7 mouse cellular contexts compared by ENCODE assay signal in the genomic region with DNA sequence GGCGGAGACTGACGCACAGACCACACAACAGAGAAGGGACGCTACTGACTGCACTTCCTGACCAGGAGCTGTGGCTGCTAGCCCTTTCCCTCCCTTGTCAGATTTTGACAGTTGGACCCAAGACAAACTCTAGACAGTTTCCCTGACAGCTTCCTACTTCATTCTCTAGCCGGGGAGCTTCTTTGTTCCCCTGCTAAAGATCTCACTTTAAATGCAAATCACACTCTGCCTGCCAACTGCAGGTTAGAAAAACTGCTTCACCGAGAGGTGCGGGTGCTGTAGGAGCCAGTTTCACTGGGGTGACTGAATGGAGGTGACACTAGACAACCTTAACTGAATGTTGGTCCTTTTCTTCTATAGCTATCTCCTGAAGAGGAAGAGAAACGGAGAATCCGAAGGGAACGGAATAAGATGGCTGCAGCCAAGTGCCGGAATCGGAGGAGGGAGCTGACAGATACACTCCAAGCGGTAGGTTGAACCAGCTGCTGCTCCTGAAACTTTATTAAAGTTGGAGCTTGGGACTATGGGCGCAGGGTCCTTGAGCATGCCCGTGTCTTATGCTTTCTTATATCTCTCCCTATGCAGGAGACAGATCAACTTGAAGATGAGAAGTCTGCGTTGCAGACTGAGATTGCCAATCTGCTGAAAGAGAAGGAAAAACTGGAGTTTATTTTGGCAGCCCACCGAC. TPM values are rescaled to one million over a fixed set of nuclear protein-coding genes. Genes with fewer than 3 reads are reported as not detected.
DNase-seq lines count a peak whose midpoint lies in the region; ATAC-seq lines count a peak whose summit lies in the region.

No protein-coding gene starts in this region.

- H3K27ac ChIP-seq in lung, embryonic 16.5 days (ENCODE audit: low read length): no peak overlapping the region
- no peak overlapping the region for H3K27ac ChIP-seq in forebrain, embryonic 10.5 days
- no peak overlapping the region for H3K27ac ChIP-seq in limb, embryonic 12.5 days

- WGBS in lung, embryonic 16.5 days: 19% methylated on average over 15 of the region's 16 CpGs
- 4% methylated on average over 15 of the region's 16 CpGs for WGBS in forebrain, embryonic 10.5 days
- 13% methylated on average over 15 of the region's 16 CpGs for WGBS in limb, embryonic 12.5 days

- peaks cover 18% of the 10 kb centered on the region for H3K27me3 ChIP-seq in lung, embryonic 16.5 days (ENCODE audit: control insufficient read depth, insufficient read depth, low read depth, low read length)
- peaks cover 76% of the 10 kb centered on the region for H3K27me3 ChIP-seq in forebrain, embryonic 10.5 days (ENCODE audit: poor library complexity, severe bottlenecking)
- H3K27me3 ChIP-seq in limb, embryonic 12.5 days: peaks cover 41% of the 10 kb centered on the region
- no peaks in the 10 kb centered on the region for H3K27me3 ChIP-seq in splenic B cell, adult 2 months (ENCODE audit: control insufficient read depth, insufficient read depth, low read length, poor library complexity, severe bottlenecking)

- H3K9ac ChIP-seq in lung, embryonic 16.5 days (ENCODE audit: low read length): no peak overlapping the region
- H3K9ac ChIP-seq in limb, embryonic 12.5 days (replicated peaks): peak overlapping the region; percentile 57; the same call in 1 of the 2 replicates

- H3K4me1 ChIP-seq in lung, embryonic 16.5 days (replicated peaks; ENCODE audit: control insufficient read depth, insufficient read depth, low read length): peaks cover 27% of the 10 kb centered on the region
- peaks cover 60% of the 10 kb centered on the region for H3K4me1 ChIP-seq in forebrain, embryonic 10.5 days
- H3K4me1 ChIP-seq in limb, embryonic 12.5 days (replicated peaks): peaks cover 48% of the 10 kb centered on the region

- peak overlapping the region; percentile 57 for H3K4me3 ChIP-seq in lung, embryonic 16.5 days (ENCODE audit: low read length)
- peak overlapping the region; percentile 59 for H3K4me3 ChIP-seq in forebrain, embryonic 10.5 days
- peak overlapping the region; percentile 55 for H3K4me3 ChIP-seq in limb, embryonic 12.5 days (replicated peaks)

- no peaks in the 10 kb centered on the region for H3K9me3 ChIP-seq in lung, embryonic 16.5 days (ENCODE audit: control insufficient read depth, low read length)
- H3K9me3 ChIP-seq in forebrain, embryonic 10.5 days: no peaks in the 10 kb centered on the region
- no peaks in the 10 kb centered on the region for H3K9me3 ChIP-seq in limb, embryonic 12.5 days

- no peak for ATAC-seq in lung, embryonic 16.5 days (ENCODE audit: low read depth)
- no peak for ATAC-seq in limb, embryonic 12.5 days (ENCODE audit: insufficient number of reproducible peaks, insufficient read depth, low FRiP score, low TSS enrichment, low read depth)
- no peak for ATAC-seq in granulocyte monocyte progenitor cell, adult 5-6 weeks (replicated peaks; ENCODE audit: poor library complexity, severe bottlenecking)

- no peaks in the 10 kb centered on the region for H3K36me3 ChIP-seq in lung, embryonic 16.5 days (ENCODE audit: control insufficient read depth, insufficient read depth, low read length)
- H3K36me3 ChIP-seq in forebrain, embryonic 10.5 days (replicated peaks): no peaks in the 10 kb centered on the region
- H3K36me3 ChIP-seq in limb, embryonic 12.5 days: no peaks in the 10 kb centered on the region
- peaks cover 5% of the 10 kb centered on the region; the same call in 1 of the 2 replicates for H3K36me3 ChIP-seq in splenic B cell, adult 2 months (ENCODE audit: control insufficient read depth, insufficient read depth, low read length, poor library complexity, severe bottlenecking)

- no peak for DNase-seq in lung, postnatal 14 days
- DNase-seq in forebrain, embryonic 10.5 days (ENCODE audit: extremely low spot score, low spot score): no peak
- DNase-seq in splenic B cell, adult 2 months (ENCODE audit: low read depth, low spot score): peak; percentile 59
- DNase-seq in cerebellum, adult 9-10 months: no peak

- H3K4me2 ChIP-seq in lung, embryonic 16.5 days (ENCODE audit: low read depth, low read length): peak overlapping the region; percentile 89
- H3K4me2 ChIP-seq in limb, embryonic 12.5 days: peak overlapping the region; percentile 100

RNA-seq across cellular contexts. Expression of a gene that starts 1.7 kb away (rescaled TPM):
- polyA plus RNA-seq in lung, embryonic 16.5 days (2015; fragmentation: Nextera tagmentation; extraction: Ambion mirVana): 6.8 and 7.9 TPM in 2 replicates
- polyA plus RNA-seq in forebrain, embryonic 10.5 days (2016; fragmentation: Nextera tagmentation; extraction: Ambion mirVana): 0.34 and 1.2 TPM in 2 replicates
- 2.0 and 2.7 TPM in 2 replicates for polyA plus RNA-seq in limb, embryonic 12.5 days (2016; fragmentation: Nextera tagmentation; extraction: Ambion mirVana)
- total RNA-seq in granulocyte monocyte progenitor cell, adult 5-6 weeks (2014; fragmentation: Nextera tagmentation): 35.1 and 50.4 TPM in 2 replicates
- 137 and 160 TPM in 2 replicates for total RNA-seq in granulocyte monocyte progenitor cell, adult 5-6 weeks (2017)
